Mouse (Mus musculus): ENCODE results near the gene Misp. TPM values are rescaled to one million over a fixed set of nuclear protein-coding genes. Genes with fewer than 3 reads are reported as not detected.

Gene Misp
- polyA plus RNA-seq, 1 experiment from 2014 or later, result 0.48 TPM

GRCm38 (mm10) chr10:79860079-79860911, 39.5 kb downstream of the Misp start:
- no peak overlapping the region for H3K9ac ChIP-seq (replicated peaks; ENCODE audit: low read depth, low read length)
- ATAC-seq, result no peak
- no peak overlapping the region for H3K27ac ChIP-seq (ENCODE audit: low read length)
- WGBS, result 90% methylated on average over 26 of the region's 26 CpGs
- peaks cover 38% of the 10 kb centered on the region for H3K36me3 ChIP-seq (ENCODE audit: control insufficient read depth, insufficient read depth)
- H3K4me2 ChIP-seq (ENCODE audit: low read length), result no peak overlapping the region
- H3K9me3 ChIP-seq (ENCODE audit: control insufficient read depth, low read length), result no peaks in the 10 kb centered on the region
- no peaks in the 10 kb centered on the region for H3K27me3 ChIP-seq (replicated peaks; ENCODE audit: control insufficient read depth, insufficient read depth, low read length)
- H3K4me3 ChIP-seq (replicated peaks; ENCODE audit: low read length), result no peak overlapping the region
- peaks cover 38% of the 10 kb centered on the region for H3K4me1 ChIP-seq (replicated peaks; ENCODE audit: control insufficient read depth, insufficient read depth, low read length)

- H3K36me3 ChIP-seq (ENCODE audit: control insufficient read depth, insufficient read depth), result peaks cover 42% of the 10 kb centered on the region
- no peak overlapping the region for H3K4me3 ChIP-seq (replicated peaks; ENCODE audit: low read length)
- H3K4me1 ChIP-seq (replicated peaks; ENCODE audit: control insufficient read depth, insufficient read depth, low read length), result peaks cover 30% of the 10 kb centered on the region
- H3K9ac ChIP-seq (replicated peaks; ENCODE audit: low read depth, low read length), result no peak overlapping the region
- H3K27me3 ChIP-seq (replicated peaks; ENCODE audit: control insufficient read depth, insufficient read depth, low read length), result no peaks in the 10 kb centered on the region
- WGBS, result 73% methylated on average over 25 of the region's 25 CpGs
- H3K27ac ChIP-seq (ENCODE audit: low read length), result no peak overlapping the region
- no peak overlapping the region for H3K4me2 ChIP-seq (ENCODE audit: low read length)
- H3K9me3 ChIP-seq (ENCODE audit: control insufficient read depth, low read length), result no peaks in the 10 kb centered on the region
- ATAC-seq, result no peak
Observed at GRCm38 (mm10) chr10:79861230-79862048, 40.6 kb downstream of the Misp start.

GRCm38 (mm10) chr10:79862049-79862788, 41.4 kb downstream of the Misp start:
- Histone ChIP-seq H3K4me1 (replicated peaks; ENCODE audit: control insufficient read depth, insufficient read depth, low read length) (peaks cover 22% of the 10 kb centered on the region), H3K4me2 (ENCODE audit: low read length) (no peak overlapping the region), H3K9me3 (ENCODE audit: control insufficient read depth, low read length) (no peaks in the 10 kb centered on the region), H3K9ac (replicated peaks; ENCODE audit: low read depth, low read length) (no peak overlapping the region), H3K36me3 (ENCODE audit: control insufficient read depth, insufficient read depth) (peaks cover 46% of the 10 kb centered on the region), H3K27me3 (replicated peaks; ENCODE audit: control insufficient read depth, insufficient read depth, low read length) (no peaks in the 10 kb centered on the region), H3K27ac (ENCODE audit: low read length) (no peak overlapping the region), H3K4me3 (replicated peaks; ENCODE audit: low read length) (no peak overlapping the region)
- WGBS, result 78% methylated on average over 23 of the region's 23 CpGs
- ATAC-seq, result no peak

DNA sequence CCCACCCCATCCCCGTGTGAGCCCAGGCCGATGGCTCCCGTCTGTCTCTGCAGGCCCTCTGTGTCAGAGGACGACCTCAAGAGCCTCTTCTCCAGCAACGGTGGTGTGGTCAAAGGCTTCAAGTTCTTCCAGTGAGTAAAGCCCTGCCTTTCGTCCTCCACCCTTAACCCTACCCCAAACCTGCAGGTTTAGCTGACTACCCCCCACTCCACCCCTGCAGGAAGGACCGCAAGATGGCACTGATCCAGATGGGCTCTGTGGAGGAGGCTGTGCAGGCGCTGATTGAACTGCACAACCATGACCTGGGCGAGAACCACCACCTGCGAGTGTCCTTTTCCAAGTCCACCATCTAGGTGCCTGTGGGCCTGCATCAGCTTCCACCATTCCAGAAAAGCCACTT, 42.1 kb downstream of the Misp start:
- no peak overlapping the region for H3K27ac ChIP-seq (ENCODE audit: low read length)
- 72% methylated on average over 10 of the region's 10 CpGs for WGBS

GRCm38 (mm10) chr10:79864351-79865188, 43.8 kb downstream of the Misp start:
- Histone ChIP-seq H3K36me3 (ENCODE audit: control insufficient read depth, insufficient read depth) (peaks cover 41% of the 10 kb centered on the region), H3K4me2 (ENCODE audit: low read length) (no peak overlapping the region), H3K9me3 (ENCODE audit: control insufficient read depth, low read length) (no peaks in the 10 kb centered on the region), H3K4me3 (replicated peaks; ENCODE audit: low read length) (no peak overlapping the region), H3K27me3 (replicated peaks; ENCODE audit: control insufficient read depth, insufficient read depth, low read length) (no peaks in the 10 kb centered on the region), H3K9ac (replicated peaks; ENCODE audit: low read depth, low read length) (no peak overlapping the region), H3K27ac (ENCODE audit: low read length) (0 out of 2 replicates have a peak overlapping the region, but pooled peaks have one; percentile 25), H3K4me1 (replicated peaks; ENCODE audit: control insufficient read depth, insufficient read depth, low read length) (peaks cover 16% of the 10 kb centered on the region)
- peak; percentile 1; the same call in 1 of the 2 replicates for ATAC-seq
- WGBS, result 51% methylated on average over 10 of the region's 10 CpGs

More for the DNA sequence above, 42.1 kb downstream of the Misp start:
- no peaks in the 10 kb centered on the region for H3K9me3 ChIP-seq (ENCODE audit: control insufficient read depth, low read length)
- no peak overlapping the region for H3K4me3 ChIP-seq (replicated peaks; ENCODE audit: low read length)
- no peak overlapping the region for H3K4me2 ChIP-seq (ENCODE audit: low read length)
- ATAC-seq, result no peak
- peaks cover 46% of the 10 kb centered on the region for H3K36me3 ChIP-seq (ENCODE audit: control insufficient read depth, insufficient read depth)
- no peak overlapping the region for H3K9ac ChIP-seq (replicated peaks; ENCODE audit: low read depth, low read length)
- peaks cover 20% of the 10 kb centered on the region for H3K4me1 ChIP-seq (replicated peaks; ENCODE audit: control insufficient read depth, insufficient read depth, low read length)
- no peaks in the 10 kb centered on the region for H3K27me3 ChIP-seq (replicated peaks; ENCODE audit: control insufficient read depth, insufficient read depth, low read length)

- no peak overlapping the region for H3K27ac ChIP-seq (ENCODE audit: low read length)
- H3K27me3 ChIP-seq (replicated peaks; ENCODE audit: control insufficient read depth, insufficient read depth, low read length), result no peaks in the 10 kb centered on the region
- no peaks in the 10 kb centered on the region for H3K9me3 ChIP-seq (ENCODE audit: control insufficient read depth, low read length)
- no peak overlapping the region for H3K4me3 ChIP-seq (replicated peaks; ENCODE audit: low read length)
- H3K36me3 ChIP-seq (ENCODE audit: control insufficient read depth, insufficient read depth), result peaks cover 38% of the 10 kb centered on the region
- peaks cover 17% of the 10 kb centered on the region for H3K4me1 ChIP-seq (replicated peaks; ENCODE audit: control insufficient read depth, insufficient read depth, low read length)
- no peak overlapping the region for H3K4me2 ChIP-seq (ENCODE audit: low read length)
- 65% methylated on average over 12 of the region's 12 CpGs for WGBS
- no peak overlapping the region for H3K9ac ChIP-seq (replicated peaks; ENCODE audit: low read depth, low read length)
- ATAC-seq, result peak; percentile 20; the same call in 1 of the 2 replicates
Observed at GRCm38 (mm10) chr10:79865189-79865601, 44.4 kb downstream of the Misp start.

DNA sequence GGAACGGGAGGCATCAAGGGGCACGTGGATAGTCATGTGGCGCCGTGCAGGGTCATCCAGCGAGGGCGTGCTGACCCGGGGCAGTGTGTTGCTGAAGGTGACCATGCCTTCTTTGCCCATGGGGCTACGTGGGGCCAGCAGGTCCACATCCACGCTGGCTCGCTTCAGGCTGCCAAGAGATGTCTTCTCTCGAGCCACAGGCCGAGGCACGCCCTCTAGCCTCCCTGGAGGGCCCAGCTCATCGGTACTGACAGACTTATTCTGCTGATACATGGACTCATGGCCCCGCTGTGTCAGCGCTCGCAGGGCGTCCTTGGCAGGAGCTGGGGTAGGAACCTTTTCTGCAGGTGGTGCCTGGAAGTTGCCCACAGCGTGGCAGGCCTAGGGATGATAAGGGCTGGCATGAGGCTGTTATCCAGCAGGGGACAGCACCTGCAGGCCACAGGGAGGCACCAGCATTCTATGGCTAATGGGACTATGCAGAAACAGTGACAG, 45.1 kb downstream of the Misp start:
- no peak overlapping the region for H3K27ac ChIP-seq (ENCODE audit: low read length)
- H3K9ac ChIP-seq (replicated peaks; ENCODE audit: low read depth, low read length), result no peak overlapping the region
- peaks cover 32% of the 10 kb centered on the region for H3K36me3 ChIP-seq (ENCODE audit: control insufficient read depth, insufficient read depth)
- no peak overlapping the region for H3K4me3 ChIP-seq (replicated peaks; ENCODE audit: low read length)
- no peaks in the 10 kb centered on the region for H3K9me3 ChIP-seq (ENCODE audit: control insufficient read depth, low read length)
- WGBS, result 78% methylated on average over 19 of the region's 19 CpGs
- H3K27me3 ChIP-seq (replicated peaks; ENCODE audit: control insufficient read depth, insufficient read depth, low read length), result no peaks in the 10 kb centered on the region
- H3K4me2 ChIP-seq (ENCODE audit: low read length), result no peak overlapping the region
- H3K4me1 ChIP-seq (replicated peaks; ENCODE audit: control insufficient read depth, insufficient read depth, low read length), result peaks cover 19% of the 10 kb centered on the region
- ATAC-seq, result no peak

DNA sequence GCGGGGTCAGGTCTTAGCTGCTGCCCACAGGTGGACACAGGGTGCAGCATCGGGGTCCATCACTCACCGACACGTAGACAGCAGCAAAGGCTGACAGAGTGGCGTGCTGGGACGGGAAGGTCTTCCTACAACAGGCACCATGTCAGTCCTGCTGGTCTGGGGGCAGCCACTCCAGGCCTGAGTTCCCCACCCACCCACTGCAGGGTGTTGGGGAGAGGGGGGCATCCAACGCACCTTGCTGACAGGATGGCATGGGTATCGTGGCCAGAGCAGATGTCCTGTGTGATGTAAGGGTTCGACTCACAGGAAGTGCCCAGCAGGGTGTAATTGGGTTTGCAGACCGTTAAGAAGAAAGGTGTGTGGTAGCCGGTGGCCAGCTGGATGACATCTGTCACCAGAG, 45.8 kb downstream of the Misp start:
- Histone ChIP-seq H3K9me3 (ENCODE audit: control insufficient read depth, low read length) (no peaks in the 10 kb centered on the region), H3K4me1 (replicated peaks; ENCODE audit: control insufficient read depth, insufficient read depth, low read length) (peaks cover 21% of the 10 kb centered on the region), H3K4me2 (ENCODE audit: low read length) (no peak overlapping the region), H3K27ac (ENCODE audit: low read length) (no peak overlapping the region), H3K36me3 (ENCODE audit: control insufficient read depth, insufficient read depth) (peaks cover 25% of the 10 kb centered on the region), H3K4me3 (replicated peaks; ENCODE audit: low read length) (no peak overlapping the region), H3K9ac (replicated peaks; ENCODE audit: low read depth, low read length) (no peak overlapping the region), H3K27me3 (replicated peaks; ENCODE audit: control insufficient read depth, insufficient read depth, low read length) (no peaks in the 10 kb centered on the region)
- no peak for ATAC-seq
- WGBS, result 83% methylated on average over 11 of the region's 11 CpGs

All from forebrain, embryonic 16.5 days (tissue).